Mouse (Mus musculus) kidney, adult 11 months (tissue): ENCODE results near the gene 4931406C07Rik.

Experiments used
- DNase-seq: peaks from one replicate; pipeline ENCODE4 v3.0.0; 2022

4931406C07Rik gene

GRCm38 (mm10) chr9:15238297-15238990 is 67.8 kb downstream of the 4931406C07Rik start:
- no peak for DNase-seq

- no peak for DNase-seq
Observed at GRCm38 (mm10) chr9:15237516-15238296, 68.5 kb downstream of the 4931406C07Rik start.

GRCm38 (mm10) chr9:15235986-15236385 is 70.3 kb downstream of the 4931406C07Rik start:
- DNase-seq: no peak

GRCm38 (mm10) chr9:15233604-15234003 is 72.6 kb downstream of the 4931406C07Rik start:
- no peak for DNase-seq
